Mouse (Mus musculus) liver, embryonic 15.5 days (tissue): ENCODE data around the gene Csf1. TPM values are rescaled to one million over a fixed set of nuclear protein-coding genes. Genes with fewer than 3 reads are reported as not detected.

ENCODE experiments used
- ATAC-seq: fragments of 200-750 bp; cut with Nextera tagmentation; 2 replicates; pipeline ENCODE4 v1.8.0; 2017; ENCODE audit warnings: moderate number of reproducible peaks, mild to moderate bottlenecking, moderate library complexity; ENCODE audit not compliant: insufficient read depth
- H3K27ac ChIP-seq: fragments of 300-500 bp; sonication (generic); replicated peaks from 2 replicates; pipeline ENCODE4 v1.5.1; 2015; ENCODE audit warnings: mild to moderate bottlenecking, inconsistent platforms
- H3K27me3 ChIP-seq: fragments of 300-500 bp; sonication (generic); 2 replicates; pipeline ENCODE4 v1.6.1; 2015; ENCODE audit warnings: mild to moderate bottlenecking, inconsistent platforms
- H3K36me3 ChIP-seq: fragments of 300-500 bp; sonication (generic); replicated peaks from 2 replicates; pipeline ENCODE4 v1.6.1; 2015; ENCODE audit warnings: moderate library complexity, mild to moderate bottlenecking, inconsistent platforms
- H3K4me1 ChIP-seq: fragments of 300-500 bp; sonication (generic); replicated peaks from 2 replicates; pipeline ENCODE4 v1.6.1; 2015; ENCODE audit warnings: inconsistent platforms
- H3K4me2 ChIP-seq: fragments of 300-500 bp; sonication (generic); 2 replicates; pipeline ENCODE4 v1.6.1; 2015; ENCODE audit warnings: moderate library complexity, mild to moderate bottlenecking, inconsistent platforms
- H3K4me3 ChIP-seq: fragments of 300-500 bp; sonication (generic); replicated peaks from 2 replicates; pipeline ENCODE4 v1.5.1; 2015; ENCODE audit warnings: mild to moderate bottlenecking, inconsistent platforms
- H3K9ac ChIP-seq: fragments of 300-500 bp; sonication (generic); 2 replicates; pipeline ENCODE4 v1.6.1; 2015; ENCODE audit warnings: moderate library complexity, mild to moderate bottlenecking, inconsistent platforms
- H3K9me3 ChIP-seq: fragments of 300-500 bp; sonication (generic); replicated peaks from 2 replicates; pipeline ENCODE4 v1.6.1; 2016; ENCODE audit warnings: inconsistent platforms
- WGBS: fragments of 180-500 bp; shearing (Covaris S2); methylation state at CpG from one replicate; pipeline ENCODE4 v1.1.7; 2015; ENCODE audit warnings: mixed read lengths; ENCODE audit not compliant: insufficient replicate concordance; 5-methylcytosine and 5-hydroxymethylcytosine counted together
- polyA plus RNA-seq: library from polyadenylated mRNA; unstranded; fragments of >200 nt; fragmentation: Nextera tagmentation; extraction: Ambion mirVana; gene quantifications from 2 replicates; pipeline ENCODE4 v1.2.1, GENCODE M21; 2015

The Csf1 gene
- 6.3 and 6.7 TPM in 2 replicates for polyA plus RNA-seq

DNA sequence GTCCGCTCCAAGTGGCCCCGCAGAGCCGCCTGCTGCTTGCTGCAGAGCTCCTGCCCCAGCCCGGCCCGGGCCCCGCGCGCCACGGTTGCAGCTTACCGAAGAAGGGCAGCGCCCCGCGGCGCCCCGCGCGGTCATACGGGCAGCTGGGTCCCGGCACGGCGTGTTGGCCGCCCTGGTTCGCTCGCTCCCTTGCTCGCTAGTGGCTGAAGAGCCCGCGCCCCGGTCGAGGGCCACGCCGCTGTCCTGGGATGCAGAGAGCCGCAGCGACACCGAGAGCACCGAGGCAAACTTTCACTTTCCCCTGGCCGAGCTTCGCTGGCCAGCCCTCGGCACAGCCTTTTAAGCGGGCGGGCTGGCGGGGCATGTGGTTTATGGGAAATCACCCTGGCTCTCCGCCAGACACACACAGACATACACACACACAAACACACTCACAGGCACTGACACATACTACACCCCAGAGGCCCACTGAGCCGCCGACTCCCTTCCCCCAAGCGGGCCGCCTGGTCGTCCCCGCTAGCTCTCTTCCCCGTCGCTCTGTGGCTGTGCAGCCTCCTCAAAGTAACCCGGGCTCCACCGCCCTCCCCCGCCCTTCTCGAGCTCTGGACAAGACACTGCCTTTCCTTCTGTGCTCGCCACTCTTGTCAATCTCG, at the start of gene Csf1:
Gene Csf1, minus strand, starts transcription at position 541 of the 653 bp plus-strand sequence.
- Histone ChIP-seq H3K4me1 (peaks cover 26% of the 10 kb centered on the region), H3K27me3 (peaks cover 43% of the 10 kb centered on the region), H3K9me3 (no peaks in the 10 kb centered on the region), H3K9ac (peak within 1 kb of the TSS; percentile 54), H3K4me3 (peak within 1 kb of the TSS; percentile 64), H3K4me2 (peak within 1 kb of the TSS; percentile 66), H3K27ac (peak within 1 kb of the TSS; percentile 66), H3K36me3 (no peaks in the 10 kb centered on the region)
- under 1% methylated on average over 56 of the region's 56 CpGs for WGBS
- peak; percentile 73 for ATAC-seq

DNA sequence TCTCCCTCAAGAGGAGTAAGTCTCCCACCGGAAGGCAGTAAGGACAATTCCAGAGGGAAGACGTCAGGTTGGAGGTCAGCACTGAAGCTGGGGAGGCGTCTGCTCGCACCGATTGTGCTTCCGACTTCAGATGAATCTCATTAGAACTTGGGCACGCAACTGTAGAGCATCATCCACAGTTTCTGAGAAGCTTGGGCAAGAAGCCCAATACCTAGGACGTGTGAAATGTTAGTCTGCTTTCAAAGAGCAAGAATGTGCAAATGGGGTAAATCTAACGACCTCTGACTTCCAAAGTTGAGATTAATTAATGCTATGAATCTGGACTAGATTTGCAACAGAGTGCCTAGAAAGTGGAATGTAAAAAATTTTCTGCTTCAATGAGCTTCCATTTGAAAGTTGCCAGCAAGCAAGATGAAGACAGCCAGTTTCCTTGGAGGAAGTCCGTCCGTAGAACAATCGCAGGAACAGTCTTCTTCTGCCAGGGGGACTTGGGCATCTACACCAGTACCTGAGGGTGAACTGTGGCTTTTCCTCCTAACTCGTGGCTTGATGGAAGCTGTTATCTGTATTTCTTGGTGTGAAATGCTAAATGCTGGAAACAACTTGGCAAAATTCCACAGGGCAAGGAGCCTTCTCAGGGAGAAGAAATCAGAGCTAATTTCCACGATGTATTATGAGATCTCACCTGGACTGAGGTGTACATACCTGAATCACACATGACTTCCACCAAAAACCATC, 47.9 kb upstream of the Csf1 start:
- no peak overlapping the region for H3K27ac ChIP-seq

GRCm38 (mm10) chr3:107807386-107807974, 47.2 kb upstream of the Csf1 start:
- no peak overlapping the region for H3K9ac ChIP-seq
- no peaks in the 10 kb centered on the region for H3K36me3 ChIP-seq
- no peak overlapping the region for H3K4me3 ChIP-seq
- WGBS: 47% methylated on average over 6 of the region's 6 CpGs
- H3K27me3 ChIP-seq: no peaks in the 10 kb centered on the region
- H3K4me2 ChIP-seq: no peak overlapping the region
- peaks cover 6% of the 10 kb centered on the region; the same call in 1 of the 2 replicates for H3K4me1 ChIP-seq
- ATAC-seq: no peak
- H3K27ac ChIP-seq: no peak overlapping the region
- H3K9me3 ChIP-seq: no peaks in the 10 kb centered on the region

More for the DNA sequence above, 47.9 kb upstream of the Csf1 start:
- Histone ChIP-seq H3K9me3 (no peaks in the 10 kb centered on the region), H3K4me3 (no peak overlapping the region), H3K4me2 (no peak overlapping the region), H3K36me3 (no peaks in the 10 kb centered on the region), H3K27me3 (no peaks in the 10 kb centered on the region), H3K9ac (no peak overlapping the region), H3K4me1 (peaks cover 12% of the 10 kb centered on the region; the same call in 1 of the 2 replicates)
- WGBS: 51% methylated on average over 14 of the region's 14 CpGs
- no peak for ATAC-seq

- Histone ChIP-seq H3K9ac (no peak overlapping the region), H3K27me3 (no peaks in the 10 kb centered on the region), H3K4me3 (no peak overlapping the region), H3K4me2 (no peak overlapping the region), H3K27ac (no peak overlapping the region), H3K36me3 (no peaks in the 10 kb centered on the region), H3K4me1 (0 out of 2 replicates have a peak, but pooled peaks cover under 1% of the 10 kb centered on the region), H3K9me3 (no peaks in the 10 kb centered on the region)
- no peak for ATAC-seq
- WGBS: 64% methylated on average over 1 of the region's 1 CpGs
Observed at GRCm38 (mm10) chr3:107806916-107807315, 46.6 kb upstream of the Csf1 start.

DNA sequence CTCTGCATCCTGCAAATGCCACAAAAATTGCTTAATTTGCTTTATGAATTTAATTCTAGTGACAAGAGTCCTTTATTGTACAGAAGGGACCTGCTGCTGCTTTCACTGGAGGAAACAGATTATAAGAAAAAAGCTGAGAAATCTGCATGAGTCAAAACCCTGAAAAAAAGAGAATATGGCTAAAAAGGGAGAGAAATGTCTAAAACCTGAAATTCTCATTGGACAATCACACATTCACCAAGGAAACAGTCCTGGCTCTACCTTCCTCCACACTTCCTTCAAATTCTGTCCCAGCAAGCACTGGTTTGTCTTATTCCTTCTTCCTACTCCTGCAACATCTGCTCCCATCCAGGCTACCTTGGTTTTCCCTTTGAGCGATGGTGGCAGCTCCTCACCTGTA, 44.5 kb upstream of the Csf1 start:
- WGBS: 53% methylated on average over 1 of the region's 1 CpGs

DNA sequence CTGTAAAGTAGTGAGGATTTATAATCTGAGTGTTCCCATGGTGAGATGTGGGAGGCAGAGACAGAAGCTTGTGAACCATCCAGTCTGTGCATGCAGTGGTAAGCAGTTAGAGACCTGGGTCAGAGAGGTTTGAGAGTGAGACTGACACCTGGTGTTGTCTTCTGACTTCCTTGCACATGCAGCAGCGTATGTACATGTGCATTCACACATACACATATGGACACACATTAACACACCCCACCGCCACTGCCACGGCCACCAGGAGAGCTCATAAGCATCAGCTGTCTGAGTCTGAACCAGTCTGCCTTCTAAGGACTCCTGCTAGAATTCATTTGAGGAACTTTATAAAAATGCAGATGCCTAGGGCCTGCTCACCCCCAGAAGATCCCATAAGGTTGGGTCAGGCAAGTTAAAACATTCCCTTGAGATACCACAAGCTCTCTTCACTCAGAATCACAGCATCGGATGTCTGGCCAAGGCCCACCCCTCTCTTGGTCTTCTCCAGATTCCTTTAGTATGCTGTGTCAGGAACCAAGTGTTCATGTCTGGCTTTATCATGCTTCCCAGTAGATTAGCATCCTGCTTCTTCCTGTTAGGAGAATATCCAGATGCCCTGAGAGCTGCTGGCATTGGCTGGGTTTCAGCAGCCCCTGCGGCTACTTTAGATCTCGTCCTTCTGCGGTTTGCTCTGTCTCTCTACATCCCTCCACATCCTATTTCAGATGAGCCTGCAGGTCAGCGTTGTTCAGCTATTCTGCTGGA, 42.1 kb upstream of the Csf1 start:
- Histone ChIP-seq H3K9me3 (no peaks in the 10 kb centered on the region), H3K9ac (no peak overlapping the region), H3K27ac (no peak overlapping the region), H3K4me2 (no peak overlapping the region), H3K4me3 (no peak overlapping the region), H3K27me3 (no peaks in the 10 kb centered on the region), H3K4me1 (peaks cover 5% of the 10 kb centered on the region; the same call in 1 of the 2 replicates), H3K36me3 (no peaks in the 10 kb centered on the region)
- 69% methylated on average over 8 of the region's 8 CpGs for WGBS
- no peak for ATAC-seq

More for the DNA sequence above, 44.5 kb upstream of the Csf1 start:
- ATAC-seq: no peak
- no peaks in the 10 kb centered on the region for H3K9me3 ChIP-seq
- H3K9ac ChIP-seq: no peak overlapping the region
- no peak overlapping the region for H3K4me2 ChIP-seq
- no peaks in the 10 kb centered on the region for H3K27me3 ChIP-seq
- peaks cover 5% of the 10 kb centered on the region; the same call in 1 of the 2 replicates for H3K4me1 ChIP-seq
- H3K4me3 ChIP-seq: no peak overlapping the region
- H3K36me3 ChIP-seq: no peaks in the 10 kb centered on the region
- H3K27ac ChIP-seq: no peak overlapping the region

DNA sequence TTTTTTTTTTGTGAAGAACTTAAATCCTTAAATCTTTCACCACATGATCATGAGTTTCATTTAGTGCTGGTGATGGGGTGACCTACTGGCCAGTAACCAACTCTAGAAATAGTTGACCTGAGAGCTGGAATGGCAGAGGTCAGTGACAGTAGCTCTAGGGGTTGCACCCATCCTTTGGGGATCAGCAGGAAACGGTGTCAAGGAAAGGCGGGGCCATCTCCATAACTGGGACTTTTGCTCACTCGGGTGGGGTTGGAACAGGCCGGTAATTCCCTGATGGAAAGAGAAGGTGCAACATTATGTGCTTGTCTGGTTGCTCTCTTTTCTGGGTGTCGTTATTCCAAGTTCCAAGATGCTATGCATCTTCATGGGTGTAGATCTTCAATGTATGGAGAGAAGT, 38.7 kb upstream of the Csf1 start:
- Histone ChIP-seq H3K4me1 (peaks cover 8% of the 10 kb centered on the region; the same call in 1 of the 2 replicates), H3K27me3 (no peaks in the 10 kb centered on the region)

DNA sequence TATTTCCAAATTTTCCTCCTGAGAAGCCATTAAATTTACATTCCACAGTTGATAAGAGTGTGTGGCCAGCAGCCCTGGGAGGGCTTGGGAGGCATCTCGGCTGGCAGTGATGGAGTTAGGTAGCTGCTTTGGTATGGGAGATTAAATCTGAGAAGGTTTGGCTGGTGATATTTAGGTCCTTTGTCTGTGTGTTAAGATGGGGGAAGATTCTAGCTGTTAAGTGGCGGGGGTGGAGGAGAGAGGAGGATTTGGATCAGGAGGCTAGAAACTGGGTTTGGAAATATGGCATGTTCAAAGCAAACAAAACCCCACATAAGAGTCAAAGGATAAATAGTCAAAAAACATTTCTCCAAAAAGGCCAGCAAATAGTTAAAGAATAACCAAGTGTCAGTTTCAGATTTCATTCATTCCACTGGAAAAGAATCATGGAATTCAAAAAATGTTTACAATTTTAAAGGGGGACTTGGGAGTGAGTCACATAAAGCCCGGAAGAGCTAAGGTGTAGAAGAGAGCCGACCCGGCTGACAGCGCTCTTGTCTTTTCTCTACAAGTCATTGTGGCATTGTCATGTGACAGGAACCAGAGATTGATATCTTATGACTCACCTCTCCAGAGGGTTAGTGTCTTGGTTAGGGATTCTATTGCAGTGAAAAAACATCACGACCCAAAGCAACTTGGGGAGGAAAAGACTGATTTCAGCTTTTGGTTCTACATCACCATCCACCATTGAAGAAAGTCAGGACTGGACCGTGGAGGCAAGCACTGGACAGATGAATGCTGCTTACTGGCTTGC, 36.1 kb upstream of the Csf1 start:
- peaks cover 8% of the 10 kb centered on the region; the same call in 1 of the 2 replicates for H3K4me1 ChIP-seq
- H3K9ac ChIP-seq: no peak overlapping the region
- no peak for ATAC-seq
- no peak overlapping the region for H3K4me2 ChIP-seq
- no peak overlapping the region for H3K4me3 ChIP-seq
- H3K9me3 ChIP-seq: no peaks in the 10 kb centered on the region
- no peaks in the 10 kb centered on the region for H3K27me3 ChIP-seq
- whole genome bisulfite sequencing: 37% methylated on average over 8 of the region's 8 CpGs
- H3K27ac ChIP-seq: no peak overlapping the region
- H3K36me3 ChIP-seq: no peaks in the 10 kb centered on the region

More for the DNA sequence above, 38.7 kb upstream of the Csf1 start:
- Histone ChIP-seq H3K4me2 (no peak overlapping the region), H3K27ac (no peak overlapping the region), H3K9me3 (no peaks in the 10 kb centered on the region), H3K36me3 (no peaks in the 10 kb centered on the region), H3K4me3 (no peak overlapping the region), H3K9ac (no peak overlapping the region)
- no peak for ATAC-seq
- WGBS: 61% methylated on average over 5 of the region's 5 CpGs

DNA sequence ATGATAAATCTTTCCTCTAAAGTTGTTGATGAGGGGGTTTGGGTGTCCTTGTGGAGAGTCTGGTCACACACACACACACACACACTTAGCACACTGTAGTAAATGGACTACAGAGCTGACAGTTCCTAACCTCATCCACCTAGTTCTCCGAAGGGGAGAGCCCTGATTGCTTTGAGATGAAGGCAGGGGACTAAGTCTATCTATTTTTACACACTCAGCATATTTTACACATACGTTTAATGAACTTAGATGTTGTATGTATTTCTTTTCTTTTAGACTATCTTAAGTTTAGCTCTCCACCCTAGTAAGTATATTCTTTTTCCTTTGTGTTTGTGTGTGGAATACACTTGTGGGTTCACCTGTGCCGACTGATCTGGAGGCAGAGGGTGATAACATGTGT, 34.6 kb upstream of the Csf1 start:
- WGBS: 68% methylated on average over 3 of the region's 3 CpGs
- Histone ChIP-seq H3K9me3 (no peaks in the 10 kb centered on the region), H3K4me3 (no peak overlapping the region), H3K4me2 (no peak overlapping the region), H3K9ac (no peak overlapping the region), H3K36me3 (no peaks in the 10 kb centered on the region), H3K4me1 (peaks cover 13% of the 10 kb centered on the region), H3K27me3 (no peaks in the 10 kb centered on the region), H3K27ac (no peak overlapping the region)
- ATAC-seq: no peak
